Mouse (Mus musculus) MN1 (cell line): Measurements from ENCODE around the gene Arl3.
A peak's percentile ranks its signal among the peaks of the same experiment; 100 is the strongest.
"Not testable (repeated sequence)": the region's sequence is repeated elsewhere in the genome, so short reads cannot be mapped to it uniquely, and the experiment has no call there.

Experiments
- DNase-seq: peaks from one replicate; pipeline ENCODE4 v3.0.0-alpha.2; 2016; ENCODE audit warnings: low spot score

The Arl3 gene

DNA sequence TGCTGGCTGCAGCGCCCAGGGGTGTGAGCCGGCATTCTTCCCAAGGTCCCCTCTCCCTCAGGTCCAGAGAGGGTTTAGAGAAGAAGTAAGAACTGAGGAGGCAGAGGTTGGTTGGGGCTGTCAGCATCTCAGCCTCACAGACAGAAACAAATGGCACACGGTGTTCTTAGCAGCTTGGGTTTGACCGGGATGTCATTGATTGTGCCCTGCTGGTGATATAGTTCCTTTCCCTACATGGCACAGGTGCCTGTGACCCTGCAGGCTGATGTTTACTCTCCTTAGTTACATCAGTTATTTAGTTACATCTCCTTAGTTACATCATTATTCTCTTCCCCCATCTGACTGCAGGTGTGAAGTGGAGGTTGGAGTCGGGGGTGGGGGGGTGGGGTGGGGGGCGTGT, 18.6 kb upstream of the Arl3 start:
- no peak for DNase-seq

DNA sequence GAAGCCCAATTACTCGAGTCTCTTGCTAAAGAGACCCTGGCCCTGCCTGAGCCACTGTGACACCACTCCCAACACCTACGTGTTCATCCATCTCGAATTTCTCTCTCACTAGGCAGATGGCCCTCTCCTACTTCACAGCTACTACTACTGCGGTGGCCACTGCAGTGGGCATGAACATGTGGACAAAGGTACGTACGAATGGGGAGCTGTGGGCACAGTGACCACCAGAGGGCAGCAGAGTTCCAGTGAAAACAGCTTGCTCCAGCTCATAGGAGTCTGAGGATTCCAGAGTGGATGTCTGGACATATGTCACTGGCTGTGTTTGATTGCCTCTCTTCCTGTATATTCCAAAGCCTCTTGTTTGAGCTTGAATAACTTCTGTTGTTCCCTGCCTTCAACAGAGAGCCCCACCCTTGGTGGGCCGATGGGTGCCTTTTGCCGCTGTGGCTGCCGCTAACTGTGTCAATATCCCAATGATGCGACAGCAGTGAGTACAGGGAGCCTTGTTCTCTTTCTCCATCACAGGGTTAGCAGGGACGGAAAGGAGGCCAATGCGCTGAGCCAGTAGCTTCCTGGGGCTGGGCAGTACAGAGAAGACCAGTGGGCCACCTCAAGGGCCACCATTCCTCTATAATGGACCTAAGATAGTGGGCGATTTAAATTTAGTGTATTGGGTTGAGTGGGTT, 15.0 kb upstream of the Arl3 start:
- peak; percentile 66 for DNase-seq

DNA sequence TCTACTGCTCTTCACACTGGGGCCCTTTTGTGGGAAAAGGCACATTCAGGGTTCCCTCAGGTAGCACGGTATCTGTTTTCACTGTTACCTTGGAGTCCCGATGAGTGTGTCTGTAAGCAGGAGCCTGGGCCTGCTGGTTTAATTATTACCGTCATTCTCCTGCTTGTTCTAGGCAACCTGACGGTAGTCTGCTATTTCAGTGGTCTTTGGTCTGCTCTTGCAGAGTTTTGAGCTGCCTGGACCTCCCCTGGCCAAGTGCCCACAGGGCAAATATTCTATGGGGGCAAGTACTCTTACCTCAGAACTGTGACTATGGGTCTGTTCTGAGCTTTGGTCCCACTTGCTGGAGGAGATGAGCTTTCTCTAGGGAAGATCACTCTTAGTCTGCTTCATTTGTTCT, 2.2 kb upstream of the Arl3 start:
- DNase-seq, result no peak

DNA sequence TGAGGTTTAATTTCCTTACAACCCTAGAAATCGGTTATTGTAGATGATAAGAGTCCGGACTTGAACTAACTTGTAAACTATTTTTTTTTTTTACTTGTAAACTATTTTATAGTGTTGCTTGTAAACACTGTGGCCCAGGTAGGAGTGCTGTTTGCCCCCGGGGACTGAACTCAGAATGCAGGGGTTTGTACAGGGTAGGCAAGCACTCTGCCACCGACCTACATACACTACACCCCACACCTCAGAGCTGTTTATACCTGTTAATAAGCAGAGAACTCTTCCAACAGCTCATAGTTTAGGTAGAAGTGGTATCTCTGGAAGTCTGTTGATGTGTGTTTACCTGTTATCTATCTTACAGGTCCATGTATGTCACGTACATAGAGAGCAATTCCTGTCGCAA, 992 bp upstream of the Arl3 start:
- no peak for DNase-seq

DNA sequence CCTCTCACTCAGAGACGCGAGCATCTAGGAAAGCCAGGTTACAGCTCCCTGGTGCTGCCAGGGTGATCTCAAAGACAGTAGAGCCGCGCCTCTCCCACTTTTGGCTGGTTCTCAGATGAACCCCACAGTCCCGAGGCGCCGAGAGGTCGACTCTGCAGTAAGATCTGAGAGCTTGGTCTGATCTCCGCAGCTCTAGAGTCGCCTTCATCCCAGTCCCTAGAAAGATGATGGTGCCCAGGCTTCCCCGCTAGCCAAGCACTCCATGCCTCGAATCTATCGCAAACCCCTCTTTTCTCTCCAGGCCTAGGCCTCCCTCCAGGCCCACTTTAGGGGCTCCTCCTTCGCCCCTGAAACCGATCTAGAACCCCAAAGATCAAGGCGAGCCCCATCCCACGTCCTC, 450 bp downstream of the Arl3 start:
- peak; percentile 27 for DNase-seq

DNA sequence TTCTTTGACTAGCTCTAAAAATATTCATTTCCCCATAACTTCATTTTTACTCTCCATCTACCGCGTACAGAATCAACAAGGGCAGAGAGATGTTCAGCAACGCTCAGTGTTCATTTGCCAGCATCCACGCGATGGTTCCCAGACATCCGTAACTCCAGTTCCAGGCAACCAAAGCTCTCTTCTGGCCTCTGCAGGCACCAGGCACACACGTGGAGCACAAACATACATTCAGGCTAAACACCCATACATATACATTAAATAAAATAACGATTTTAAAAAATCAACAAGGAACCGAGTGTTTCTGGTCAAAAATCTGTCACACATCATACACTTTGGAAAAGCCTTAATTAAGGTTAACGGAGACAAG, 1.1 kb downstream of the Arl3 start:
- no peak for DNase-seq

DNA sequence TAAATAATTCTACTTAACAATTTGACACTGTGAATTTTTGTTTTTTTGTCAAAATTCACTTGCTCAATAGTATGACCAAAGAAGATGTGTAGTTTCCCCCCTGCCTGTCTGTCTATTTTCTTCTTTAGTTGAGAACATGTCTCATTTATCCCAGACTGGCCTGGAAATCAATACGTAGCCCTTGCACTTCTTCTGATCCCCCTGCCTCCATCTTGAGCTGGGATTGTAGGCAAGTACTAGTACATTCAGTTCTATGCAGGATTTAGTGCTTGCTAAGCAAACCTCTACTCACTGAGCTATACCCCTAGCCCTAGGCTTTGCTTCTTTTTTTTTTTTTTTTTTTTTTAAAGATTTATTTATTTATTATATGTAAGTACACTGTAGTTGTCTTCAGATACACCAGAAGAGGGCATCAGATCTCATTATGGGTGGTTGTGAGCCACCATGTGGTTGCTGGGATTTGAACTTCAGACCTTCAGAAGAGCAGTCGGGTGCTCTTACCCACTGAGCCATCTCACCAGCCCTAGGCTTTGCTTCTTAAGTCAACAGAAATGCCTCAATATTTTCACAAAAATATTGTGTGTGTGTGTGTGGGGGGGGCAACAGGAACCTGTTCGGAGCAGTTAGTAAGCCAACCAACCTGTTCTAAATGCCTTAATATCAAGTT, 1.7 kb downstream of the Arl3 start:
- DNase-seq, result not testable (repeated sequence)

DNA sequence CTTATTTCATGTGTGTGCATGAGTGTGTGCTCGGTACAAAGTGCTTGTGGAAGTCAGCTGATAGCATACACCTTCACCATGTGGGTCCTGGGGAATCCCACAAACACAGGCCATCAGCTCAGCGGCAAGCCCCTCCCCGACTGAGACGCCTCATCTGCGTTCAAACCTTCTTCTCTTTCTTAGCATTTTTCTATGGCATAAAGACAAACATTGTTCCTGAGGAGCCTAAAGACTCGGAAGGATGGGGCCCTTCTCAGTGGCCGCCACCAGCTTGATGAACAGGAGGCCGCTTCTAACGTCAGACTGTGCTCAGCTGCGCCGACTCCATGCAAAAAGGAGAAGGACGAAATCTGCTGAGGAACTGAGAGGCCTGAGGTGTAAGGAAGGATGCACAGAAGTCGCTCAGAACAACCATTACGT, 8.9 kb downstream of the Arl3 start:
- DNase-seq, result no peak

DNA sequence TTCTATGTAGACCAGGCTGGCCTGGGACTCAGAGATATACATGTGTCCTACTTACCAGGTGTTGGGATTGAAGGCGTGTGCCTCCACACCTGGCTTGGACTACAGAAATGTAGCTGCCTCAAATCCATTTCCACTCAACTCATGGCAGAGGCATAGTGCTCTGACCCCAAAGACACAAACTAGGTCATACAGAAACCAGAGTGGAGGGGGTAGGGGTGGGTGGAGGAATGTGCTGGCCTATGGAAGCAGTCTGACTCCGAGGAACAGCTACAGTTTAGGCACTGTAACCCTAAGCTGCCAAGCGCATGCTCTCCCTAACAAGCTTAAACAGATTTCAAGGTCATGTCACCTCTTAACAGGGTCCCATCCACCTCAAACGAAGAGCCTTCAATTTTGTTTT, 9.4 kb downstream of the Arl3 start:
- DNase-seq, result no peak

DNA sequence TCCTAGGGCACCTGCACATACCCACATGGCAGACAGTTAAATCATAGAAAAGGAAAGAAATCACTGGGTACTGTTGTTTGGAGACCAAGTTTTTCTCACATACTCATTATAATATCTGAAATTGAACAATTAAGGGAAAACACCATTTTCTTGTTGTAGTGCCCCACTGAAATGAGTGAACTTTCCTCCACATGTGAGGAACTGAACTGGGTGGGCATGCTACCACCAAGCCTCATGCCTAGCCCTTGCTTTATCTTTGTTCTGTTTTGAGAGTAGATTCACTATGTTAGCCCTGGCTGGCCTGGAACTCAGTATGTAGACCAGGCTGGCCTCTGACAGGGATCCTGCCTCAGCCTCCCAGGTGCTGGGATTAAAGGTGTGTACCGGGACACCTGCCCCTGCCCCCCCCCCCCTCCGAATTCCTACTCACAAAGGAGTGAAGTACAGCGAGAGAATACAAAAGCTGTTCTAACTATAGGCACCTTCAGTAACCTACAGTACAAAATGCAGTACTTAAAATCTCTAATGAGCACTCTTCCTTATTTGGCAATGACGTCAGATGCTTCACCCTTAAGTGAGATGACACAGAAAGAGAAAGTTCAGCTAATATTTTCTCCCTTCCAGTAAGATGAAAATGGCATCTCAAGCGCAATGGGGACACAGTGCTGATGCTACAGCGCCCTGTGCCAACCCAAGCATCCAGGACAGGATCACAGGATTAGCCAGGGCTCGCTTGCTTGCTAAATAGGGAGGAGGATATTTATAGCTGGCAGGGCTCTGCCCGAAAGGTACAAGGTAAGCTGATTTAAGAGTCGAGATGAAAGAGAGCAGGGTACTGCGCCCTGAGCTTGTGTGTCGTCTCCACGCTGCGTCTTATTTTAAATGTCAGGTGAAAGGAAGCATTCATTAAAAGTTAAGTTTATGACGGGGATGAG, 10.2 kb downstream of the Arl3 start:
- DNase-seq, result no peak

DNA sequence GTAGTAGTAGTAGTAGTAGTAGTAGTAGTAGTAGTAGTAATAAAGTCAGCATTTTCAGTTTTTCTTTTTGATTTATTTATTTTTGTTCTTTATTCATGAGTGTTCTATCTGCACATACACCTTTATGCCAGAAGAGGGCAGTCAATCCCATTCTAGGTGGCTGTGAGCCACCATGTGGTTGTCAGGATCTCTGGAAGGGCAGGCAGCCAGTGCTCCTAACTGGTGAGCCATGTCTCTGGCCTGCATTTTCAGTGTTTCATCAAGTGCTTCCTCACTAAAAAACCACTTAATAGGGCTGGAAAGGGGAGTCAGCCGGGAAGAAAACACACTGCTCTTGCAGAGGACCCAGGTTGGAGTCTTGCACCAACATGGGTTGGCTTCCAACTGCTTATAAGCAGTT, 10.9 kb downstream of the Arl3 start:
- DNase-seq, result peak; percentile 58

DNA sequence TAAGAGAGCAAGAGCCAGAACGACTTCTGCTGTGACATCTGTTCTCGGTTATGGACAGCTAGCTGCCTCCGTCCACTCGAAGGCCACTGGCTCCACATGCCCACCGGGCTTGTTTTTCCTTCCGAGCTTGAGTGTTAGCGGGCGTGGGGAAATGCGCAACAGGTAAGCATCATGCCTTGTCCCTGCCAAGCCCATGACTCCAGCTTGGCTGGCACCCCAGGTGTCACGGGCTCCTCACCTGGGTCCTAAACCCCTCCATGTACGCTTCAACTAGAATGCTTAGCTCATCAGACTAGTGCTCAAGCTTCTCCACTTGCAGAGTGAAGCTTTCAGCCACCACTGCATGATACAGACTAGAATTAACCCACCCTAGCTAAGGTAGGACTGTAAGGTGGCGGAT, 14.4 kb downstream of the Arl3 start:
- no peak for DNase-seq

DNA sequence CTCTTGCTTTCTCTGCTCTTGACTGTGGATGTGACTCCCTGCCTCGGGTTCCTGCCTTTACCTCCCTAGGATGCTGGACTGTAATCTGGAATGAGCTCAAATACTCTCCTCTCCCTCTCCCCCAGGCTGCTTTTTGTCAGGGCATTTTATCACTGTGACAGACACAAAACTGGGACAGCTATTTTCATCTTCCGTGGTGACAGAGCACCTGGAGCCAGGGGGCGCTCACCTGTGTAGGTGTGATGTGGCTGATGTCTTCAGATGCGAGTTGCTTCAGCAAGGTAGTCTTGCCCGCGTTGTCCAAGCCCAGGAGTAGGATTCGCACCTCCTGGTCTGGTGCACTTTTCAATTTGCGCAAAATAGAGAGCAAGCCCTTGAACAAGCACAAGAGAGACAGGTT, 15.0 kb downstream of the Arl3 start:
- no peak for DNase-seq

DNA sequence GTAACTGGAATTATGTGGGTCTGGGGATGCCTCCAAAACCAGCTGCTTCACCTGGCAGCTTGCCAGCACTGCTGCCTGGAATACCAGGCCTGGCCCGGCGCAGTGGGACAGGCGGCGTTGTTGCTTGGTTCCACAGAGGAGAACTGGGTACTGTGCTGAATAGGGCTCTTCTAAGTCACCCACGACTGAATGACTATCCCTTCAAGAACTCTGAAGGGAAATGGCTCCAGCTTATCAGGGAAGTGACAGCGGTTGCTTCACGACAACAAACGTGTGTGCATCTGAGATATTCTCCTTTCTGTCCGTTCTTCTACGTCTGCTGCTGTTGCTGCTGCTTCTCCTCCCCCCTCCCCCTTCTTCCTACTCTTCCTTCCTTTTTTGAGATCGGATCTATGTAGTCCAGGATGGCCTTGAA, 19.4 kb downstream of the Arl3 start:
- peak; percentile 86 for DNase-seq

DNA sequence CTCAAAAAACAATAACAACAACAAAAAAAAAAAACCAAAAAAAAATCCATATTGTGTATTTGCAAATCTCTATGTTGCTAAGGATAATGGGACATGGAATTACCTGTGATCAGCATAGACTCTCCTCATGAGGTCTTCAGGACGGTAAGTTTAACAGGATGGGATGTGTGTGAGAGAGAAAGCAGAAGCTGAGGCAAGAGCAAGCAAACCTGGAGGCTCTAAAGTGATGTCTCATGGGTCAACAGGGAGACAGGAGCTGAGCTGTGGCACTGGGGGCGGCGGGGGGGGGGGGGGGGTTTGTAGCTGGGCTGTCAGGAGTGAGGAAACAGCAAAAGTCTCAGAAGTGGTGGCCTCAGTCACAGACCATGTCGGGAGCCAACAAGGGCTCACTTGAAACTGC, 20.5 kb downstream of the Arl3 start:
- DNase-seq, result no peak

DNA sequence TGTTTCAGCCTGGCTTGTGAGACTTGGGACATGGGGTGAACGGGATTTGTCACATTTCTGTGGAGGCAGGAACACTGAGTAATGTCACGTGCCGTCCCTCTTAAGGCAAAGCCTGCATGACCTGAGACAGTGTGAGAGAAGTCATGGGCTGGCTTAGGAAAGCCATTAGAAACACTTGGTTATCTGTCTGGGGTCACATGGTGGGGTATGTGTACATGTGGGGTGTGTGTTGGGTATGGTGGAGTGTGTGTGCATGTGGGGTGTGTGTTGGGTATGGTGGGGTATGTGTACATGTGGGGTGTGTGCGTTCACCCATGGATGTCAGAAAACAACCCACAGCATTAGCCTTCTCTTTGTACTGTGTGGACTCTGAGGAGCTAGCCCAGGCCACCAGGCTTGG, 22.6 kb downstream of the Arl3 start:
- no peak for DNase-seq

DNA sequence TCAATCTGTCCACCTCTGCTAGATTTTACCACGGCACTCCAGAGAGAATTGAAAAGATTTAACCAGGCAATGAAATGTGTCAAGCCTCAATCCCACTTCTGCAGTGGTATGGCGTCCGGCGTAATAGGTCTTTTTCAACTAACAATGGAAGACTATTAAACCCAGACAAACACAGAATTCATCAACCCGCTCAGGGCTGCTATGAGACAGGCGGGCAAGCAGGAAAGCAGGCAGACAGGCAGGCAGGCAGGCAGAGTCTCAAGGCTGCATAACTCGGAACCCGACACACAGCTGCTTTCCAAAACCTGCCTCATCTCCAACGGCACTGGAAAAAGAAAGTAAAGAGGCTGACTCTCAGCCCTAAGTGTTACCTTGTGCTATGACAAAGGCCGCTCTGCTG, 24.9 kb downstream of the Arl3 start:
- no peak for DNase-seq

DNA sequence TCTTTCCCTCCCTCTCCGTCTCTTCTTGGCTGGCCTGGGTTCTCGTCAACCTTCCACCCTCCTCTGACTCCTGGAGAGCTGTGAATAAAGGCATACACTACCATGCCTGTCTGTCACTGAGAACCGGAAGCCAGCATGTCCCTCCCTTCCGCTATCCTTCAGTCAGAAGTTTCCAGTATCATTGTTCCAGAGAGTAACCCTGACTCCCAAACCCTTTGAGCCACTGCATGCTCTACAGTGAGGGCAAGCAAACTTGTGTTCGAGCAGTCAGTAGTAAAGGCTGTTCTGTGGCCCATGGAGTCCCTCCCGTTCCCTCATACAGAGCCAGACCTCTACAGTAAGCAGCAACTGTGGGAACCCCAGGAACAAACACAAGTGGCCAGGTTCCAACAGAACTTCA, 25.4 kb downstream of the Arl3 start:
- DNase-seq, result no peak

DNA sequence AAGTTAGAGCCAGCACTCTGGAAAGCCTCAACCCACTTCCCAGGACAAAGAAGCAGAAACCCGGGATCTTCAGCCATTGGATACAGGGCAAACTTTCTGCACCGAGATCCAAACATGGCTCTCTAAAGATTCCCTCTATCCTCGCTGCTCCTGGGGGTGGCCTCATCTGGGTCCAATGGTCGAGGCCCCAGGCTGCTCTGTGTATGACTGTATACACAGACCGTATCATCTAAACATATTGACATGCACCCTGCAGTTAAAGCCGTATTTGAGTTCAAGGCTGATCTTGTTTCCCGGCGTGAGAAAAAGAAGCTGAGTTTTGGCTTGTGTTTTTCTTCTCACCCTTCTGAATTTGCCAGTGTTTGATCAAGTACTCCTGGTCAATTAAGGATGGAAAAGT, 30.2 kb downstream of the Arl3 start:
- DNase-seq, result no peak

DNA sequence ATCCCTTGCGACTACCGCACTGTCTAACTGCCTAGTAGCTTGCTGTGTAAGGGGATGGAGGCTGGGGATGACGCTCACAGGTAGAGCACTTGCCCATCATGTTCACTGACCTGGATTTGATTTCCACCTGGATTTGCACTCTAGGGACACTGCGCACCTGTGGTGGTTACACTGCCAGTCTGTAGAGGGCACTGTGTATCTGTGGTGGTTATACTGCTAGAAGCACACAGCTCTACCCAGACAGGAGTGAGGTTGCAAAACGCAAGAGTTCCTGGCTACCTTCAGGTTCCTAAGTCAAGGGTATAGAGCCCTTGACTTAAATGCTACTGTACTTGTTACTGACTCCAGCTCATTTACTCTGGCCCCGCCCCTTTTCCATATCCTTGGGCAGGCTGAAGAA, 34.8 kb downstream of the Arl3 start:
- no peak for DNase-seq

DNA sequence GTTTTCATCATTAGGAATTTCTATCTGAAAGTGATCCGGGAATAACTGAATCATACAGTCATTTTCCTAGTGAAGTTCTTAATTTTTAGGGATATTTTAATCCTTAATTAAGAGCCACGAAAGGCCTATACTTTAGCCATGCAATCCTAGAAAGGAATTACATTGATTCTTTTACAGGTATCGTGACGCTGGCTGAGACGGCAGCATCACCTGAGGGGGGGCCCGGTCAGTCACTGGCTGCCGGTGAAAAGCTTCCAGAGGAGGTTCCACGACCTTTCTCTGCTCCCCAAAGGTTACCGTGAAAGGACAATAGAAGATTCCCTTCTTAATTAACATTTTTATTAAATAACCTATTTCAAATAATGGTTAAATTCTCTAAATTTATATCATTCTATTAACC, 35.6 kb downstream of the Arl3 start:
- no peak for DNase-seq

DNA sequence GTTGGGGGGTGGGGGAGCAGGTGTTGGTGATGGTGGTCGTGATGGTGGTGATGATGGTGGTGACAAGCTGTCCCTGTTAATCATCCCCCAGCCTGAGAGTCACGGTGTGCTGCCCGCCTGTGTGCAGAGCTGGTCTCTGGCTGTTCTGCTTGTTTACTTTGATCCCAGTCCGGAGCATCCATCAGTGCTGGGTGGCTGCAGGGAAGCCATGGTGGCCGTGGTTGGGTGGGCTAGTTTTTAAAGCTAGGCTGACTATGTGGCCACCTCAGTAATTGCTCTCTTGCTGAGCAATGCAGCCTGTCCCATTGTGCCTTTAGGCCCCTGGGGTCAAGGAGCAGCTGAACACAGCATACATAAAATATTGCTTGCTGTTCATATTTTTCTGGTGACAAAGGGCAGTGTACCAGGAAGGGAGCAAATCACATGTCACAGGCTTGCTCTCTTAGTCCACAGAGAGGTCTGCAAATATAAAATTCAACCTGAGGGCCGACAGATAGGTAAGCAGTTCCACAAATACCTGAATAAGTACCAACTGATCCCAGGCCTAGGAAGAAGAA, 38.4 kb downstream of the Arl3 start:
- DNase-seq, result no peak

DNA sequence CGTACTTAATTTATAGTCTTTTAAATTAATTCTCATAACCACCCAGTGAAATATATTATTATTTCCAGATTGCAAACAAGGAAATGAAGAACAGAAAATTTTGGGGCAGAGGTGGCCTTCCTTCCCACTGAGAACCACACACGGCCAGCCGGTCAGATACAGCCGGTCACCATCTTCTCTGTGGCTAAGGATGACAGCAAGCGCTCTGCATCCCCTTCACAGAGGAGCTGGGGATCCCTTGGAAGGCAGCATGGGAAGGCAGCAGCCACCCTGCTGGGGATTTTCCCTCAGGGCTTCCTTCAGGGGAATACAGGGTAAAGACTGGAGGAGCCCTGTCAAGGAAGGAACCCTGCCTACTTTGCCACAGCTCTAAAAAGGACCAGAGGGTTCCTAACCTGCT, 39.5 kb downstream of the Arl3 start:
- DNase-seq, result no peak
